Mouse (Mus musculus) left cerebral cortex, adult 6 months (tissue): ENCODE data around the gene Olfr374. TPM values are rescaled to one million over a fixed set of nuclear protein-coding genes. Genes with fewer than 3 reads are reported as not detected.

Experiments used
- long read RNA-seq, 2 experiments: library from polyadenylated mRNA; unstranded; transcript quantifications; one replicate each; pipeline ENCODE4 v2.0.0; 2019 to 2020
- polyA plus RNA-seq: library from polyadenylated mRNA; unstranded; fragments of <200 nt; fragmentation: Nextera tagmentation; gene quantifications from 2 replicates; pipeline ENCODE4 v1.2.3, GENCODE M21; 2021

The Olfr374 gene
- not detected in 2 replicates for polyA plus RNA-seq
- long read RNA-seq, experiment 1 = 0 reads
- long read RNA-seq, experiment 2 = 0 reads

GRCm38 (mm10) chr8:72106740-72107139 is at the start of gene Olfr374:
TSS of gene Olfr374 (plus strand) at chr8:72107040.

DNA sequence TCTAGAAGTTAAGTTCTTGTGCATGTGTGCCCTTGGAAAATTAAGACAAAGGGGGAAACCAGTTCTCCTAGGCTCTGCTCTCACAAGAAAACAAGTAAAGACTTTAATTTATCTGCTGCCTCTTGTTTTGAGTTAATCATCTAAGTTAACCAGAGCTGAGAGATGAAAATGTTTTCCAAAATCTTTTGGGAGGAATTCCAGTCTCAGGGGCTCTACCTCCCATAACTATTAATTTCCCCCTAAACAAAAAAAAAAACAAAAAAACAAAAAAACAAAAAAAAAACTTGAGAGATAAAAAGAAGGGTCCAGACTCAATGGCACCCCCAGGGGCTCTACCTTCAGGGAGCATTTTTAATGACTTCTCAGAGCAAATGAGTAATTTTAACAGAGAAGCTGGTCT is 24.0 kb upstream of the Olfr374 start, which contains the start of gene Olfr373:
Gene Olfr373, plus strand, starts transcription at position 301 of the 400 bp plus-strand sequence.

DNA sequence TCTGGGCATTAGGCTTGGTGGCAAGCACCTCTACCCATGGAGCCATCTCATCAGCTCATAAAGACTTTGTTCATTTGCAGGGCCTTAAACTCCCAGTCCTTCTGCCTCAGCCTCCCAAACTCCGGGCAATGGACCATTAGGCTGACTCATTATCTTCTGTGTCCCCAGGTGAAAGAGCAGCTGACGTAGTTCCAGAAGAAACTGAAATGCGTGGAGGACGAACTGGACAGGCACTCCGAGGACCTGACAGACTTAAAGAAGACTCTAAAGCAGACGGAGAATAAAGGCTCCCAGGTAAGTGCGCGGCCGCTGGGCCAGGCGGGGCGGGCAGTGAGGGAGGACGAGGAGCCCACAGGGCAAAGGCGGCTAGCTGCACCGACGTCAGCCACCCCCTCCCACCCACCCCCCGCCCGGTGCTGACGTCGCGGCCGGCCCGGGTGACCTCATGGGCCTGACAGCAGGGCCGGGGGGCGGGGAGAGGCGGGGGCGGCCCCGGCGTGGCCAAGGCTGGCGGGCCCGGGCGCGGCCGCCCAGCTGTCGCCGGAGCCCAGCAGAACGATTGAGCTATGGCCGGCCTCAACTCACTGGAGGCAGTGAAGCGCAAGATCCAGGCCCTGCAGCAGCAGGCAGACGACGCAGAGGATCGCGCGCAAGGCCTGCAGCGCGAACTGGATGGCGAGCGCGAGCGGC is 28.1 kb downstream of the Olfr374 start, which contains the start of gene Tpm4:
Gene Tpm4, plus strand, starts transcription at position 220 of the 690 bp plus-strand sequence.

DNA sequence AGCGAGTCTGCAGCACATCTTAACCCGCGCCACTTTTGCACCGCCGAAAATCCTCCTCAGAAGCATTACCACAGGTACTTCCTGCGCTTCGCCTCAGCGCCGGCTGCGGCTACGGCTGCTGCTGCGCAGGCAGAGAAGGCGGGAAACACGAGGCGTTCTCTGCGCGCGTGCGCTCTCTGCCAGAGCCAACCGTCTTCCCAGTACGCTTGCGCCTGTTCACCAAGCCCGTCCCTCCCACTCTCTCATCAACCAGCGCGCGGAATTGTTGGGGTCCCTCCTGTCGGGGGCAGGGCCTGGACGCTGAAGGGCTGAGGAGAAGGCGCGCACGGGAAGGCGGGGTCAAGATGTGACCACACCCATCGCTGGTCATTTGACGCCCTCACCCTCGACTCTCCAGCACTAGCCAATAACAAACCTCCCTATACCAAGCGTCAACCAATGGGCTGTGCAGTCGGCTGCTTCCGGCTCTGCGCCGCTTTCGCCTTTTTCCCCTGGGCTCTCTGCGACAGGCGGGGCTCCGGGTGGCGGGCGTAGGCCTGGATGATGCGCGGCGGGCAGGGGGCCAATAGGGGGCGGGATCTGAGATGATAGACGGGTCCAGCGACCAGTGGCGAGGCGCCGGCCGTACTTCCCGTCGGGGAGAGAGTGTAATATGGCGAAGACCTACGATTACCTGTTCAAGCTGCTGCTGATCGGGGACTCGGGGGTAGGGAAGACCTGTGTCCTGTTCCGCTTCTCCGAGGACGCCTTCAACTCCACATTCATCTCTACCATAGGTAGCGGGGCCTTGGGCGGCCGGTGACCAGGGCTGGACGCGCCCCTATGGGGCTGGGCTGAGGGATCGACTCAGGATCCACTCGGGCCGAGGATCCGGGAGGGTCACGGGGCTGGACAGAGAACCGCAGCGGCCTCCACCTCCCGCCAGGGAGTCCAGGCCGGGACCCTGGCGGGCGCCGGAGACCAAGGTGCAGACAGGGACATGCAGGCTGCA is 54.2 kb downstream of the Olfr374 start, which contains the start of gene Rab8a:
Gene Rab8a, plus strand, starts transcription at position 494 of the 991 bp plus-strand sequence.

Other genes starting within 250 kb of the Olfr374 start
- 3.0 and 3.2 TPM in 2 replicates for gene Zfp709, start 225.0 kb upstream of the Olfr374 start, polyA plus RNA-seq
- 2.4 and 2.5 TPM in 2 replicates for gene Zfp882, start 198.4 kb upstream of the Olfr374 start, polyA plus RNA-seq
- gene Zfp617, start 198.4 kb upstream of the Olfr374 start, polyA plus RNA-seq = 17.1 and 18.1 TPM in 2 replicates
- gene Zfp961, start 156.0 kb upstream of the Olfr374 start, polyA plus RNA-seq = 11.0 and 11.6 TPM in 2 replicates
- 0.08 TPM in 1 of 2 replicates, not detected in the other for gene Cyp4f18, start 97.4 kb upstream of the Olfr374 start, polyA plus RNA-seq
- gene Olfr372, start 65.8 kb upstream of the Olfr374 start, polyA plus RNA-seq = not detected in 2 replicates
- gene Olfr373, start 23.9 kb upstream of the Olfr374 start, polyA plus RNA-seq = not detected in 2 replicates
- 25.2 and 27.4 TPM in 2 replicates for gene Tpm4, start 27.9 kb downstream of the Olfr374 start, polyA plus RNA-seq
- 42.4 and 62.1 TPM in 2 replicates for gene Rab8a, start 54.2 kb downstream of the Olfr374 start, polyA plus RNA-seq
- 0.16 TPM in 1 of 2 replicates, not detected in the other for gene Hsh2d, start 82.6 kb downstream of the Olfr374 start, polyA plus RNA-seq
- not detected in 2 replicates for gene Cib3, start 105.8 kb downstream of the Olfr374 start, polyA plus RNA-seq
- not detected in 2 replicates for gene Gm11034, start 106.6 kb downstream of the Olfr374 start, polyA plus RNA-seq
- 48.0 and 64.8 TPM in 2 replicates for gene Fam32a, start 112.7 kb downstream of the Olfr374 start, polyA plus RNA-seq
- gene Ap1m1, start 133.0 kb downstream of the Olfr374 start, polyA plus RNA-seq = 80.9 and 92.7 TPM in 2 replicates
- gene Gm10282, start 198.2 kb downstream of the Olfr374 start, polyA plus RNA-seq = 7.1 and 8.5 TPM in 2 replicates
- 0.70 and 14.4 TPM in 2 replicates for gene Klf2, start 212.0 kb downstream of the Olfr374 start, polyA plus RNA-seq